Comparison of ENCODE assay signal across 12 mouse cellular contexts in the genomic region with DNA sequence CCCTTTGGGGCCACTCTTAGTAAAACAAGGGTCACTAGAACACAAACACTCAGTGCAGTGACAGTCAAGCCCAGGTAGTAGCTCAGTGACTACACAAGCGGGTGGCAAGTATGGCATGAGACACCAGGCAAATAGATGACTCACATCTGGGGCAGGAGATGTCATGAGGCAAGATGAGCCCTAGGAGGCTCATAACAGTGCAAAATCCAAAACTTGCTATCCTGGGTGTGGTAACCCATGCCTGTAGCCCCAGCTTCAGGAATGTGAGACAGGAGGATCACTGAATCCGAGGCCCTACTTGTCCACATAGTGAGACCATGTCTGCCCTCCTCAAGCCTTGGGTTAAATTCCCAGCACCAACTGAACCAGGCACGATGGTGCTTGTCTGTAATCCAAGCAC. TPM values are rescaled to one million over a fixed set of nuclear protein-coding genes. Genes with fewer than 3 reads are reported as not detected.
"Had no signal": no experiment of that assay in that cellular context is flagged by ENCODE, and none has a peak within 500 bp of the region (broad histone marks: within the 10 kb centered on the region; RNA-seq: fewer than 3 reads in every experiment).

No protein-coding gene starts in this region.

- H3K27ac ChIP-seq: kidney, postnatal 0 days; limb, embryonic 15.5 days; liver, embryonic 13.5 days; midbrain, embryonic 15.5 days; stomach, embryonic 15.5 days had no signal

- H3K9me3 ChIP-seq: limb, embryonic 15.5 days; liver, embryonic 13.5 days; midbrain, embryonic 15.5 days; stomach, embryonic 15.5 days had no signal

- H3K4me1 ChIP-seq: stomach, embryonic 15.5 days had no signal

- H3K36me3 ChIP-seq: limb, embryonic 15.5 days; liver, embryonic 13.5 days; midbrain, embryonic 15.5 days; stomach, embryonic 15.5 days had no signal

- H3K9ac ChIP-seq: limb, embryonic 15.5 days; liver, embryonic 13.5 days; liver, postnatal 0 days; midbrain, embryonic 15.5 days; stomach, embryonic 15.5 days had no signal

- H3K4me3 ChIP-seq: layer of hippocampus, adult 2 months; liver, embryonic 13.5 days; stomach, embryonic 15.5 days had no signal

- H3K4me2 ChIP-seq: limb, embryonic 15.5 days; liver, embryonic 13.5 days; stomach, embryonic 15.5 days had no signal

- DNase-seq: kidney, adult 9 months; lung, postnatal 36 days had no signal

RNA-seq across cellular contexts. Expression of gene H2-Oa, which starts 42.3 kb away (rescaled TPM):
- total RNA-seq: layer of hippocampus, postnatal 14 days; left cerebral cortex, adult 18-20 months had no signal
- polyA plus RNA-seq: midbrain, embryonic 15.5 days; neural tube, embryonic 14.5 days had no signal
